Mouse (Mus musculus) macrophage (primary cell): Measurements from ENCODE around the gene Gm49630. TPM values are rescaled to one million over a fixed set of nuclear protein-coding genes. Genes with fewer than 3 reads are reported as not detected.
"Not testable (repeated sequence)": the region's sequence is repeated elsewhere in the genome, so short reads cannot be mapped to it uniquely, and the experiment has no call there.

ENCODE experiments used
- H3K27ac ChIP-seq: fragments of 350-480 bp; formaldehyde crosslinking; 2 replicates; pipeline ENCODE4 v1.9.0; 2021
- H3K36me3 ChIP-seq: fragments of 350-480 bp; formaldehyde crosslinking; 2 replicates; pipeline ENCODE4 v1.9.0; 2021; ENCODE audit errors: inconsistent target
- H3K4me3 ChIP-seq: fragments of 350-480 bp; formaldehyde crosslinking; 2 replicates; pipeline ENCODE4 v1.9.0; 2021; ENCODE audit errors: inconsistent target
- H3K79me2 ChIP-seq: fragments of 350-480 bp; formaldehyde crosslinking; 2 replicates; pipeline ENCODE4 v1.9.0; 2021; ENCODE audit errors: inconsistent target
- WGBS: methylation state at CpG from one replicate; pipeline ENCODE4 v1.1.7; 2026; ENCODE audit warnings: inconsistent platforms; ENCODE audit not compliant: missing documents; 5-methylcytosine and 5-hydroxymethylcytosine counted together
- polyA plus RNA-seq: library from polyadenylated mRNA; stranded (reverse); fragments of 250-400 nt; gene quantifications from 3 replicates; pipeline ENCODE4 v1.2.4, GENCODE M21; 2018; ENCODE audit warnings: inconsistent platforms
- total RNA-seq, 78 experiments: library from RNA; depleted of rRNA; stranded (reverse); fragments of 250-400 nt; gene quantifications; 1 replicate in 9 of 78; 2 replicates in 24 of 78; 3 replicates in 43 of 78; 4 replicates in 2 of 78; pipeline ENCODE4 v1.2.4; 2018; ENCODE audit warnings: inconsistent platforms in 56 of 78

The Gm49630 gene
- not detected for total RNA-seq (2018; cell fraction: chromatin; rRNA removed)
- total RNA-seq (2018; cell fraction: cytosol; rRNA removed): not detected
- total RNA-seq (2018; cell fraction: nucleus; rRNA removed): not detected
- not detected in 3 replicates for polyA plus RNA-seq

- not testable (repeated sequence) for H3K27ac ChIP-seq, H3K36me3 ChIP-seq, H3K79me2 ChIP-seq, H3K4me3 ChIP-seq
- no CpG with 5 or more reads among the region's 5 CpGs for WGBS
Measured at GRCm38 (mm10) chr17:7371879-7372278, at the start of gene Gm49630. Gm49630 (minus strand) TSS chr17:7371979.

GRCm38 (mm10) chr17:7420191-7420973 lies 48.6 kb upstream of the Gm49630 start:
- no CpG with 5 or more reads among the region's 3 CpGs for WGBS
- not testable (repeated sequence) for H3K27ac ChIP-seq, H3K4me3 ChIP-seq, H3K36me3 ChIP-seq, H3K79me2 ChIP-seq

GRCm38 (mm10) chr17:7414601-7415310 lies 43.0 kb upstream of the Gm49630 start:
- H3K4me3 ChIP-seq, H3K36me3 ChIP-seq, H3K27ac ChIP-seq, H3K79me2 ChIP-seq: not testable (repeated sequence)
- WGBS: 100% methylated on average over 4 of the region's 9 CpGs

- not testable (repeated sequence) for H3K27ac ChIP-seq
- 90% methylated on average over 7 of the region's 8 CpGs for WGBS
Measured at GRCm38 (mm10) chr17:7413336-7413735, 41.6 kb upstream of the Gm49630 start.

GRCm38 (mm10) chr17:7399770-7400169 lies 28.0 kb upstream of the Gm49630 start:
- not testable (repeated sequence) for H3K4me3 ChIP-seq, H3K79me2 ChIP-seq, H3K27ac ChIP-seq, H3K36me3 ChIP-seq
- 94% methylated on average over 3 of the region's 6 CpGs for WGBS

More at GRCm38 (mm10) chr17:7413336-7413735, 41.6 kb upstream of the Gm49630 start:
- not testable (repeated sequence) for H3K36me3 ChIP-seq, H3K4me3 ChIP-seq, H3K79me2 ChIP-seq

GRCm38 (mm10) chr17:7398198-7398847 lies 26.5 kb upstream of the Gm49630 start:
- not testable (repeated sequence) for H3K79me2 ChIP-seq, H3K36me3 ChIP-seq, H3K4me3 ChIP-seq, H3K27ac ChIP-seq
- 21% methylated on average over 5 of the region's 6 CpGs for WGBS

DNA sequence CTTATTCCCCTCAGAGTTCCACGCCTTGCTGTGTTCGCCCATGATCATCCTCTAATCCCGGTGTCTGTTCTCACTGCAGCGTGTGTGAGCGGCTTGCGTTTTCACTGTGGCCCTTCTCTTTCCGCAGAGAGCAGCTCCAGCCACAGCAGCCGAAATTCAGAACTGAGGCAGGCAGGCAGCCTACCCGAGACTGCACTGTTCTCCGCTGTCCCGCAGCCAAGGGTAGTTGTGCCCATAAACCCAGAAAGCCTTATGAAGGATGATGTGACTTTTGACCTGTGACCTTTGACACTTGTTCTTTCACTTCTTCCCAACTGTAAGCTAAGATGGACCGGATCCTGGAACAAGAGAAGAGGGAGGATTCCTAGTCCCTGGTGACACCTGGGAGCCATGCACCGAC lies 25.3 kb upstream of the Gm49630 start:
- H3K4me3 ChIP-seq, H3K27ac ChIP-seq, H3K79me2 ChIP-seq, H3K36me3 ChIP-seq: not testable (repeated sequence)
- WGBS: 92% methylated on average over 8 of the region's 13 CpGs

DNA sequence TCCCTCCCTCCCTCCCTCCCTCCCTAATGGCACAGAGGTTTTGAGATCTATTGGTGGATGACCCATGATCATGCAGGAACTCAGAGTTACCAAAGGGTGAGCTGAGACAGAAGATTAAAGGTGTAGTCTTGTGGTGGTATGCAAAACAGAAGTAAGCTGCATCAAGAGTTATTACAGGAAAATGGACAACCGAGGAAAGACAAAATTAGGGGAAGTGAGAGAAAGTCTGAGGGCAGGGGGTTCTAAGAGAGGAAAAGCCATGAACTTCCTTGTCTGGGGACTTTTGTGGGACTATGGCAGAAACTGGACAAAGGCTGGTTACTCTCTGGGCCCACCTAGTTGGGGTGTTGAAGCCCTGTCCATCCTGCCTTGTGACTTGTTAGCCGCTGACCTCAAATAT lies 24.5 kb upstream of the Gm49630 start:
- H3K4me3 ChIP-seq, H3K27ac ChIP-seq, H3K36me3 ChIP-seq, H3K79me2 ChIP-seq: not testable (repeated sequence)
- WGBS: no CpG with 5 or more reads among the region's 2 CpGs

DNA sequence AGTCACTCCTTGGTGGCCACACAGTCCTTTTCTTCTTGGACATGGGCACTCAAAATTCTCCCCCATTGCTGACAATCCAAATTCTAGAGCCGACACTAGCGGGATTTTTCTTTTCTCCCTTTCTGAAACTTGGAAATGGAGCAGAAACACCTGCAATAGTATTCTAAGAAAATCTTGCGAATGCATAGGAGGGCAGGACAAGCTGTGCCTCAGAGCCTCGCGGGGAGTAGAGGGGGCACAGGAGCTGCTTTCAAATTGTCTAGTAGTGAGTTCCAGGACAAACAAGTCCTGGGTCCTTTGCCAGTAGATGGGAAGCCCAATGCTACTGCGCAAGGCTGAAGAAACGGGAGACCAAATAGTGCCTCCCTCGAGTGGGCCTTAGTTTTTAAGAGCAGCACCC lies 23.9 kb upstream of the Gm49630 start:
- 92% methylated on average over 6 of the region's 8 CpGs for WGBS
- H3K36me3 ChIP-seq, H3K79me2 ChIP-seq: not testable (repeated sequence)

GRCm38 (mm10) chr17:7395116-7395515 lies 23.3 kb upstream of the Gm49630 start:
- H3K27ac ChIP-seq, H3K36me3 ChIP-seq, H3K79me2 ChIP-seq, H3K4me3 ChIP-seq: not testable (repeated sequence)
- WGBS: 93% methylated on average over 7 of the region's 7 CpGs

More for the DNA sequence above, 23.9 kb upstream of the Gm49630 start:
- not testable (repeated sequence) for H3K27ac ChIP-seq, H3K4me3 ChIP-seq

GRCm38 (mm10) chr17:7389898-7390297 lies 18.1 kb upstream of the Gm49630 start:
- H3K36me3 ChIP-seq, H3K79me2 ChIP-seq, H3K27ac ChIP-seq, H3K4me3 ChIP-seq: not testable (repeated sequence)
- 83% methylated on average over 1 of the region's 7 CpGs for WGBS

DNA sequence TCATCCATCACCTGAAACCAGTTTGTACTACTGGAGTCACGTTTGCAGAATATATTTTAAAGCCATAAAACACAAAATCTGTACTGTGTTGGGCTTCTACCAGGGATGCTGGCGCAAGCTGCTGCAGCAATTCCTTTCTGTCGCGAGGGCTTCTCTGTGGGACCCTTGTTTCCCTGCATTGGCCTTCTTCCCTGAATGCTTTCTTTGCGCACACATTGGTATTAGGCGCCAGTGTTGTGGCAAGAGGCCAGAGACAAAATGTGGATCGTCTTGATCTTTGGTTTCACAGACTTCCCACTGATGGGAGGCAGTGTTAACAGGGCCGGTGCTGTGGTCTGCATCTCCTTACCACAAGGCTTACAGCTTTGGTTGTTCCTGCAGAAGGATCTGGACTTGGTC lies 17.2 kb upstream of the Gm49630 start:
- not testable (repeated sequence) for H3K27ac ChIP-seq, H3K36me3 ChIP-seq, H3K4me3 ChIP-seq, H3K79me2 ChIP-seq
- WGBS: 93% methylated on average over 5 of the region's 8 CpGs

DNA sequence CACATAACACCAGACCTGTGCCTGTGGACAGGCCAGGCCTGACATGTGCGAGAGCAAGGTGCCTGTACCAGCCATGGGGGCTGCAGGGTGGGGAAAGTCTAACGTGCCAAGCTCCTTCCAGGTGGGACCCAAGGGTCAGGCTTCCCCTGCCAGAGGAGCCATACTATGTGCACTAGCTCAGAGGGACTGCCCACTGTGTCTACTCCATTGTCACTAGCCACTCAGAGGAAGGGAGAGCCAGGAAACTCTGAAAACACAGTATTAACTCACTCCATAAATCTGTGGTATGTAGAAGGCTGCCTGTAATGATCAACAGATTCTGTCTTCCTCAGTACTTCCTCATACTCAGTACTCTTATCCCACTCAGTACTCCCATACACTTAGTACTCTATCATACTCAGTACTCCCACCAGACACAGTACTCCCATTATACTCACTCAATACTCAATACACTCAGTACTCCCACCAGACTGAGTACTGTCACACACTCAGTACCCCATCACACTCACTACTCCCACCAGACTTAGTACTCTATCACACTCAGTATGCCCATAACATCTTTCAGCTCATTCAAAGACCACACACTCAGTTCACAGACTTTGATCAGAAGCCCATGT lies 16.7 kb upstream of the Gm49630 start:
- not testable (repeated sequence) for H3K4me3 ChIP-seq, H3K79me2 ChIP-seq, H3K36me3 ChIP-seq, H3K27ac ChIP-seq
- WGBS: no CpG with 5 or more reads among the region's 2 CpGs

DNA sequence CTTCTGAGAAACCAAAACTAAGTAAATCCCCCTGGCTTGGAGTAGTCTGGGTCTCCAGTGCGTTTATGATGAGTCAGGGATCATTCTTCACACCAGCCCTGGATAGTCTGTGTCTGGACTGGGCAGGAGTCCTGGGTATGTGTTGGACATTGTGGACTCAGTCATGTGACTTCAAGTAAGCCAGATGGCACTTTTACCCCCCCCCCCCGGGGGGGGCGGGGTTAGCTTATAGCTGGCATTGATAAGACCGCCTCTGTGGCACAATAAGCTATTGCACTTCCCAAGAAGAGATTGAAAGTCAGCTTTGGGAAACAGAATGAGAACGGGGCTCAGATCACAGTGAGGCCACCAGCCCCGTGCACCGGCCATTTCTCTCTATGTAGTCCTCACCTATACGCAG lies 14.2 kb upstream of the Gm49630 start:
- H3K27ac ChIP-seq, H3K36me3 ChIP-seq, H3K79me2 ChIP-seq, H3K4me3 ChIP-seq: not testable (repeated sequence)
- 69% methylated on average over 5 of the region's 8 CpGs for WGBS

DNA sequence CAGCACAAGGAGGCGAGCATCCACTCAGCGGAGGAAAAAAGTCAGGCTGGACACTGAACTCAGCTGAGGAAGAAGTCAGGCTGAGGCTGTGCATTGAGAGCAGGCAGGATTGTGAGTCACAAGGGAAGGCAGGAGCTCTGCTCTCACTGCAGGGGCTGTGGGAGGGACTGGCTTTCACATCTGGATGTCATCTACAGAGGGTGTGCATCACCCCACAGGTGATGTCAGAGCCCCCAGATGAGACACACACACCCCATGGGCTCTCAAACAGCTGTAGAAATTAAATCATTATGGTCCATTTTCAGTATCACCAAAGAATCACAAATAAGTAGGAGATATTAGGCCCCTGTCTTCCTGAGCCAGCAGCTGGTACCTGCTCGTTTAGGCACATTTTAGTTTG lies 13.6 kb upstream of the Gm49630 start, which contains the start of gene Unc93a2:
Unc93a2 (minus strand) TSS at position 101 of the 400 bp plus-strand sequence.
- H3K27ac ChIP-seq, H3K36me3 ChIP-seq, H3K79me2 ChIP-seq, H3K4me3 ChIP-seq: not testable (repeated sequence)
- 70% methylated on average over 1 of the region's 3 CpGs for WGBS
